In the genomic region with DNA sequence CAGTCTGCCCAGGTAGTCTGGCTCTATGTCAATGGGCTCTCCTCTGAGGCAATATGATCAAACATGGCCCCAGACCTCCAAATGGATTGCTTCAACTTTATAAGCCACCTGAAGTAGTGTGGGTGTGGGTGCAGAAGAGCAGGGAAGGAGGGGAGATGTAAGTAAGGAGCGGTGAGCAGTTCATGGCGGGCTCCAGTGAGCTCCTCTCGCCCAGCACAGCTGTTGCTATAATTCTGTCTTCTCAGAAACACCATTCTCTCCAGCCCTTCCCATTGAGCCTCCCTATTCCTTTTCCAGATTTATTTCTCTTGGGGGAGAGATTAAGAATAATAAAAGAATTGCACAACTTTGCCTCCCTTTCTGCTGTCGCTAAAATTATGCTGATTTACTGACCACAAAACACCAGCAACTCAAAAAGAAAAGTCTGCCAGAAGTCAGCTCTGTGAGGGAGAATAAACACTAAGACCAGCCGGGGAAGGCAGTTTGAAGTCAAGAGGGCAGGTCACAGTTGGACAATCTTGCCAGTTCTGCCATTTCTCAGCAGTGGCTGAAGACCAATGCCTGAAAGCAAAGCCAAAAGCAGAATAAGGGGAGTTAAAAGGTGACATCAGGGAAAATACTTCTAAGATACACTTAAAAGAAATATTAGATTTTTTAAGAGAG, we compare ENCODE assay signal across 20 mouse cellular contexts.
A peak's percentile ranks its signal among the peaks of the same experiment; 100 is the strongest.
DNase-seq lines count a peak whose midpoint lies in the region; ATAC-seq and TF ChIP-seq lines count a peak whose summit lies in the region.
"Had no signal": no experiment of that assay in that cellular context is flagged by ENCODE, and none has a peak within 500 bp of the region (broad histone marks: within the 10 kb centered on the region; RNA-seq: fewer than 3 reads in every experiment).

No protein-coding gene starts in this region.

- ATAC-seq in midbrain, embryonic 15.5 days (replicated peaks), result no peak
- ATAC-seq in forebrain, embryonic 14.5 days, result no peak
- ATAC-seq: inflammation-experienced regulatory T-cells, adult 6 months; lung, postnatal 0 days had no signal

- no peak overlapping the region for H3K4me3 ChIP-seq in kidney, adult 2 months (ENCODE audit: insufficient read depth, low read depth, low read length)
- no peak overlapping the region for H3K4me3 ChIP-seq in midbrain, embryonic 15.5 days
- no peak overlapping the region for H3K4me3 ChIP-seq in forebrain, embryonic 14.5 days (ENCODE audit: low read depth, low read length)
- H3K4me3 ChIP-seq: embryonic facial prominence, embryonic 13.5 days; hindbrain, embryonic 12.5 days; limb, embryonic 13.5 days; neural tube, embryonic 15.5 days had no signal

- TF ChIP-seq POLR2A in kidney, adult 2 months (IDR thresholded peaks at IDR 0.05; ENCODE audit: low read depth, low read length), result no peak

- H3K4me2 ChIP-seq in midbrain, embryonic 15.5 days, result no peak overlapping the region
- H3K4me2 ChIP-seq in forebrain, embryonic 14.5 days (ENCODE audit: low read length), result no peak overlapping the region
- H3K4me2 ChIP-seq: embryonic facial prominence, embryonic 13.5 days; hindbrain, embryonic 12.5 days; limb, embryonic 13.5 days; neural tube, embryonic 15.5 days had no signal

- intact Hi-C loops in heart, postnatal 10 days (cut with DNase I), result no loop called here

- H3K9ac ChIP-seq in midbrain, embryonic 15.5 days, result no peak overlapping the region
- H3K9ac ChIP-seq in forebrain, embryonic 14.5 days (ENCODE audit: low read length), result no peak overlapping the region
- H3K9ac ChIP-seq: embryonic facial prominence, embryonic 13.5 days; hindbrain, embryonic 12.5 days; limb, embryonic 13.5 days; liver, embryonic 14.5 days; neural tube, embryonic 15.5 days had no signal

- no peaks in the 10 kb centered on the region for H3K27me3 ChIP-seq in kidney, adult 2 months (replicated peaks; ENCODE audit: control insufficient read depth, insufficient read depth, low read length)
- H3K27me3 ChIP-seq in midbrain, embryonic 15.5 days (replicated peaks), result no peaks in the 10 kb centered on the region
- H3K27me3 ChIP-seq in forebrain, embryonic 14.5 days (replicated peaks; ENCODE audit: control insufficient read depth, insufficient read depth, low read length), result no peaks in the 10 kb centered on the region
- H3K27me3 ChIP-seq: embryonic facial prominence, embryonic 13.5 days; hindbrain, embryonic 12.5 days; limb, embryonic 13.5 days; neural tube, embryonic 15.5 days had no signal

- no peaks in the 10 kb centered on the region for H3K9me3 ChIP-seq in midbrain, embryonic 15.5 days
- no peaks in the 10 kb centered on the region for H3K9me3 ChIP-seq in forebrain, embryonic 14.5 days (replicated peaks; ENCODE audit: control insufficient read depth, low read length)
- H3K9me3 ChIP-seq: embryonic facial prominence, embryonic 13.5 days; hindbrain, embryonic 12.5 days; limb, embryonic 13.5 days; neural tube, embryonic 15.5 days had no signal

- WGBS in kidney, adult 2 months, result 36% methylated on average over 5 of the region's 5 CpGs
- 84% methylated on average over 5 of the region's 5 CpGs for WGBS in midbrain, embryonic 15.5 days
- WGBS in forebrain, embryonic 14.5 days, result 88% methylated on average over 5 of the region's 5 CpGs

- H3K36me3 ChIP-seq in kidney, adult 2 months (ENCODE audit: control insufficient read depth, insufficient read depth, low read length), result no peaks in the 10 kb centered on the region
- no peaks in the 10 kb centered on the region for H3K36me3 ChIP-seq in midbrain, embryonic 15.5 days (replicated peaks)
- no peaks in the 10 kb centered on the region for H3K36me3 ChIP-seq in forebrain, embryonic 14.5 days (ENCODE audit: control insufficient read depth, insufficient read depth, low read length)
- H3K36me3 ChIP-seq: embryonic facial prominence, embryonic 13.5 days; hindbrain, embryonic 12.5 days; limb, embryonic 13.5 days; neural tube, embryonic 15.5 days had no signal

- H3K4me1 ChIP-seq in kidney, adult 2 months (ENCODE audit: control insufficient read depth, insufficient read depth, low read length), result no peaks in the 10 kb centered on the region
- no peaks in the 10 kb centered on the region for H3K4me1 ChIP-seq in midbrain, embryonic 15.5 days
- no peaks in the 10 kb centered on the region for H3K4me1 ChIP-seq in forebrain, embryonic 14.5 days (ENCODE audit: control insufficient read depth, insufficient read depth, low read length)
- H3K4me1 ChIP-seq: embryonic facial prominence, embryonic 13.5 days; hindbrain, embryonic 12.5 days; limb, embryonic 13.5 days; neural tube, embryonic 15.5 days had no signal

- H3K27ac ChIP-seq in kidney, adult 2 months (ENCODE audit: insufficient read depth, low read depth, low read length), result no peak overlapping the region
- H3K27ac ChIP-seq in midbrain, embryonic 15.5 days, result no peak overlapping the region
- H3K27ac ChIP-seq in forebrain, embryonic 14.5 days (ENCODE audit: low read depth, low read length), result no peak overlapping the region
- H3K27ac ChIP-seq: embryonic facial prominence, embryonic 13.5 days; hindbrain, embryonic 12.5 days; limb, embryonic 13.5 days; liver, embryonic 14.5 days; neural tube, embryonic 15.5 days had no signal

- peak; percentile 3 for DNase-seq in heart, adult 8-10 months (ENCODE audit: low spot score)
- no peak for DNase-seq in heart, postnatal 10 days
- DNase-seq in kidney, adult 2 months, result peak; percentile 41
- DNase-seq in kidney, postnatal 10 days, result peak; percentile 41
- DNase-seq in ovary, postnatal 10 days (ENCODE audit: low spot score), result peak; percentile 1
- DNase-seq in left cerebral cortex, adult 8-10 months (ENCODE audit: low spot score in 2 of 2), result no peak
- no peak for DNase-seq in forebrain, embryonic 14.5 days (ENCODE audit: low spot score)
- DNase-seq: adrenal gland, adult 8-10 months; B cell, adult 2 months; cerebellum, postnatal 14 days; midbrain, embryonic 14.5 days; thymus, postnatal 14 days had no signal

- no peak for TF ChIP-seq CTCF in kidney, adult 2 months (conservative IDR thresholded peaks at IDR 0.05; ENCODE audit: insufficient read depth, insufficient read length, low read depth, low read length)

Comparison
In these comparisons a context has a peak if more than half of its experiments do, and no peak if none do; other contexts are left out.
1. DNase-seq: peak in heart, adult 8-10 months (single experiment), kidney, adult 2 months (single experiment), kidney, postnatal 10 days (single experiment) and ovary, postnatal 10 days (single experiment); none in heart, postnatal 10 days (0 of 2), left cerebral cortex, adult 8-10 months (0 of 2) and forebrain, embryonic 14.5 days (single experiment).